Mouse (Mus musculus): ENCODE results near the gene Lamtor4.

The Lamtor4 gene

DNA sequence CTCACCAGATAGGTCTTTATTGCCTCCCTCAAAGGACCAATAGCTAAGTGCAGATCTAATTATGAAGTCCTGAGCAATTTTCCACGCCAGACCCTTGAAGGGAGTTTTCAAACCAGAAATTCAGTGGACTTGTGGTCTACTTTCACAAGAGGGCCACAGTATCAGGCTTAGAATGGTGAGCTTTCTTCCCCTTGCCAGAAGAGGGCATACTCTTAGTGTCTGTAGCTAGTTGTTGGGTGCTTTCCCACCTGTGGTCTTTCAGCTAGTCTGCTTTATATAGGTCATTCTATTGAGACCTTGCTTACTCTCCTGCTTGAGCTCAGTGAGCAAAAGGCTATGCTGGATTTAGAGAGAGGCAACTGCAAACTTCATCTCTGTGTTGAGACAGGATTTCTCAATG lies 28.3 kb downstream of the Lamtor4 start:
- in situ Hi-C loops (cut with MboI; ENCODE audit: unreplicated experiment in 2 of 2), result no loop called here

- in situ Hi-C loops (cut with MboI; ENCODE audit: unreplicated experiment in 2 of 2), result no loop called here
Observed at GRCm38 (mm10) chr5:138287861-138288260, 32.6 kb downstream of the Lamtor4 start.

GRCm38 (mm10) chr5:138291638-138292037 lies 36.4 kb downstream of the Lamtor4 start:
- in situ Hi-C loops (cut with MboI; ENCODE audit: unreplicated experiment in 2 of 2), result loop anchor here in 1 of 2 experiments (10.0 kb wide), 1 partner anchor 163 kb away; no protein-coding TSS in a partner anchor

- in situ Hi-C loops (cut with MboI; ENCODE audit: unreplicated experiment in 2 of 2), result loop anchor here in 1 of 2 experiments (10.0 kb wide), 1 partner anchor 161 kb away; no protein-coding TSS in a partner anchor
Observed at GRCm38 (mm10) chr5:138294158-138294557, 38.9 kb downstream of the Lamtor4 start.

DNA sequence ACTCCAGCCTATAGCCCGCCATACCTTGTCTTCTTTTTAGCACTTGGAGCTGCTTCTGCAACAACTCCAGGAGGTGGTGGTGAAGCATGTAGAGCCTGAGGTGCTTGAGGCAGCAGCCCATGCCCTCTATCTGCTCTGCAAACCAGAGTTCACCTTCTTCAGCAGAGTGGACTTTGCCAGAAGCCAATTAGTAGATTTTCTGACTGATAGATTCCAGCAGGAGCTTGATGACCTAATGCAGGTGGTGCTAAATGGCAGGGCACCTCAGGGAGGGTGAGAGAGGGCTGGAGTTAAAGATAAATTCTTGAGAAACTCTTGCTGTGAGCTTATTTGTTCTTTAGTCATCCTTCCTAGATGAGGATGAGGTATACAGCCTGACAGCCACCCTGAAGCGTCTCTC lies 44.3 kb downstream of the Lamtor4 start:
- in situ Hi-C loops (cut with MboI; ENCODE audit: unreplicated experiment in 2 of 2), result loop anchor here in 1 of 2 experiments (10.0 kb wide), 1 partner anchor 155 kb away; no protein-coding TSS in a partner anchor

Measured in v-Abl transformed pro-B cells (cell line).